Mouse (Mus musculus) retina, postnatal 1 day (tissue): ENCODE measurements around the gene Strip1.
"Not testable (repeated sequence)": the region's sequence is repeated elsewhere in the genome, so short reads cannot be mapped to it uniquely, and the experiment has no call there.

Source experiments
- DNase-seq: peaks from one replicate; pipeline ENCODE4 v3.0.0-alpha.2; 2012

The Strip1 gene

DNA sequence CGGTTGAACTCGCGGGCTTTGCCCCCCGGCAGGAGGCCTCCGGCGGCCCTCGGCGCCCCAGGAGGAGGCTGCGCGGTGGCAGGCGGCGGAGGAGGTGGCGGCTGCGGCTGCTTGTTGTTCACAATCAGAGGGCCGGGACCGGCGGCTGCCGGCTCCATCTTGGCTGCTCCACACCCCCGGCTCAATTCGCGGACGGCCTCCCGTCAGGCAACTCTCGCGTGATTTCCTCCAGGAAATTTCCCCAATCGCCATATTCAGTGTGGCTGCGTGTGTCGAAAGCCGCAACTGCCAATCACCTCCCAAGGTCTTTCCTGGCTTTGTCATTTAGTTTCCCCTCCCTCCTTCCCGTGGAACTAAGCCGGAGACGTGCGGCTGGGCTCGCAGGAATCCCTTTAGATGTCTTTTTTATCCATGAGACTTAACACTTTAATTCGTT, at the start of gene Strip1:
Gene Strip1, minus strand, starts transcription at position 172 of the 436 bp plus-strand sequence.
- DNase-seq: peak; percentile 98

GRCm38 (mm10) chr3:107680790-107681576, 49.5 kb upstream of the Strip1 start:
- peak; percentile 54 for DNase-seq

DNA sequence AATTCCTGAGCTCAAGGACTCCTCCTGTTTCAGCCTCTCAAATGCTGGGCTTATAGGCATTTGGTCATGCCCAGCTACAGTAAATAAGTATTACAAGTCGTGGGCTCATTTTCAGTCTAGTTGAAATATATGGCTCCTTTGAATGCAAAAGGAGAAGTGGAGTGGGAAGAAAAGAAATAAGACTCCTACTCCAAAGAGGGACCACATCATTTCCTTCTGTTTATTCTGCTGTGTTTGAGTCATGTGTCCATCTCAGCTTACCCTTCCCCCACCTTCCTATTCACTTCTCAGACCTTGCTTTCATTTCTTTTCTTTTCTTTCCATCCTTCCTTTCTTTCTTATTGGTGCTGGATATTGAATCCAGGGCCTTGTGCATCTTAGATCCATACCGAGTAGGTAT, 40.0 kb upstream of the Strip1 start:
- DNase-seq: no peak

- DNase-seq: no peak
These were observed 39.0 kb upstream of the Strip1 start for GRCm38 (mm10) chr3:107670500-107670899.

DNA sequence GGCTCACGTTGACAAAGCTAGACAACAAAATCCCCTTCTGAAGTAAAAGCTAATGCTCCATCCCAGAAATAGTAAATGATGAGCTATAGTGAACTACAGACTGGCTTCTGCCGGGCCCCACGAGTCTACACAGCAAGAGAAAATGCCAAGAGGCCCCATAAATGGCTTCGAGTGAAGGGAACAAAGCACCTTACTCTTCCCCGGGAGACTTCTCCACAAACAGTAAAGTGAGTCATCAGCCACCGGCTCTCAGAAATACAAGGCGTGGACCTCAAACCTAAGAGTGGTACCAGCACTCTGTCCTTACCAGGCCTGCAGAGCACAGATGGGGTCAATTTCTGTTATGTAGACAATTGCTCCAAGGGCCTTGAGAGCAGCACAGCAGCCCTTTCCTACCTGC, 37.3 kb upstream of the Strip1 start:
- DNase-seq: no peak

DNA sequence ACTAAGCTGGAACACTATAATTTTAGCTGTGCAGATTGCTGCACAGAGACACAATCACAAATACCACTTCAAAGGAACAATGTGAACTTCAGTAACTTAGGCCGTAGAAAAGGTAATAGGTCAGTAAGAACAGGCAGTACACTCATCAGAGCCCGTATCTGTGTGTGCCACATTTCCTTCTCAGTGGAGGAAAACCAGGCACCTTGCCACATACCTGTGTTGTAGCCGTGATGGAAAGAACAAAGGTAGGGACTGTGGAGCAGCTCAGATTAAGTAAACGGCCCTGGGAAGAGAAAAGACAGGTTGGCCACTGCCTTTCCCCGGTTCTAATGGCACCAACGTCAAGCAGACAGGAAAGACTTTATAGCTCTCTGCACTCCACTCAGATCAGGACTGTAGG, 35.9 kb upstream of the Strip1 start:
- DNase-seq: no peak

- no peak for DNase-seq
These were observed 33.1 kb upstream of the Strip1 start for GRCm38 (mm10) chr3:107664641-107665040.

DNA sequence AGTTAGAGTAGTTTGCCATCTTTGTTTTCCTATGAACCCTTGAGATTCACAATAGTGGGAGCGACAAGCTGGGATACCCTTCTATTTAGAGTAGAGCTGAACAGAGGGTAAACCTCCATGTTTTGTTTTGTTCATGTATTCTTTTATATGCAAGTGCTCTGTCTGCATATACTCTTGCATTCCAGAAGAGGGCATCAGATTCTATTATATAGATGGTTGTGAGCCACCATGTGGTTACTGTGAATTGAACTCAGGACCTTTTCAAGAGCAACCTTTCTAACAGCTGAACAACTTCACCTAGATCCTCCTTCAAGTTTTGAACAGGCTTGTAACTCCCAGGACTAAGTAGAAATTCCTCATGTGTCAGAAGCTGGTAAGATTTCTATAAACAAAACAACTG, 27.5 kb upstream of the Strip1 start:
- DNase-seq: no peak

GRCm38 (mm10) chr3:107656888-107657287, 25.4 kb upstream of the Strip1 start:
- DNase-seq: no peak

GRCm38 (mm10) chr3:107656151-107656550, 24.7 kb upstream of the Strip1 start:
- no peak for DNase-seq

GRCm38 (mm10) chr3:107655491-107655890, 24.0 kb upstream of the Strip1 start:
- DNase-seq: no peak

DNA sequence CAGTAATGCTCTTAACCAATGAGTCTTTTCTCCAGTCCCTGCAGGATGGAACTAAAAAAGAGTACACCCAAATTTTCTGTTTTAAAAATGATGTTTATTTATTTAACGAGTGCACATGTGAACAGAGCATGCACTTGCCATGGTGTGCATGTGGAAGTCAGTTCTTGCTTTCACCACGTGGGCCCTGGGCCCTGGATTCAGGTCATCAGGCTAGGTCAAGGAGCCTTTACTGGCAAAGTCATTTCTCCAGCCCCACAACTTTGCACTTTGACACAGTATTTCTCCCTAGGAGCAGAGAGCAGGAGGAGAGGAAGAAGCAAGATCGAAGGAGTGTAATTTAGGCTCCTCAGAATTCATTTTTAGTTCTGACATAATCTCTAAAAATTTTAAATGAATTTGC, 23.4 kb upstream of the Strip1 start:
- DNase-seq: no peak

GRCm38 (mm10) chr3:107652968-107653367, 21.5 kb upstream of the Strip1 start:
- DNase-seq: no peak

DNA sequence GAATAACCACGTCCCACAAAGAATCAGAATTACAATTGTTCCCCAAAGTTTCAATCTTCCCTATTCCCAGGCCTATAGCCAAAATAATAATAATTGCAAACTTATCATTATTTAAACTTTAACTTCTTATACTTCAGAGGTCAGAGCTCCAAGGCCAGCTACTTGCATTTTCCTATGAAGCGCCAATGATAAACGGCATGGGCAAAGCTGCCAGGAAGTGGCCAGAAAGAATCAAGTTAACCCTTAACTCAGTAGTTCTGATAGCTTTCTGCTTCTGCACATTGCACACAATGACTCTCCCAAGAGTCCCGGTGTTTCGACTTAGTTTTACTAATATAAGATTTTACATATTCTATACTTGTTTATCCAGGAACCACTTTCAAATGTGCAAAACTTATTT, 18.8 kb upstream of the Strip1 start:
- not testable (repeated sequence) for DNase-seq

GRCm38 (mm10) chr3:107646947-107647346, 15.5 kb upstream of the Strip1 start:
- no peak for DNase-seq

- DNase-seq: peak; percentile 63
These were observed 6.2 kb upstream of the Strip1 start for GRCm38 (mm10) chr3:107637606-107638172.

DNA sequence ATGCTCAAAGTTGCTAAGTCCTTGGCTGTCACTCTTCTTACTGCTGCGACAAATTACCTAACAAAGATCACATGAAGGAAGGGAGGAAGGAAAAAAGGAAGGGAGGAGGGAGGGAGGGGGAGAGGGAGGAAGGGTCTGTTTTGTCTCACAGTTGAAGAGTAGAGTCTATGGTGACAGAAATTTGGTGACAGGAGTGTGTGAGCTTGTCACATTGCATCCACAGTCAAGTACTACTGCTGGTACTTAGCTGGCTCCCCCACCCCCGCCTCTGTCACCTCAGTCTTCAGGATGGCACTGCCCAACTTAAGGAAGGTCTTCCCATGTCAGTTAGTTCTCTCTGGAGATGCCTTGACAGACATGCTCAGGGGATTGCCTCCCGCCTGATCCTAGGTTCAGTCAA, 4.7 kb upstream of the Strip1 start:
- DNase-seq: no peak

- no peak for DNase-seq
These were observed 4.3 kb upstream of the Strip1 start for GRCm38 (mm10) chr3:107635836-107636235.

DNA sequence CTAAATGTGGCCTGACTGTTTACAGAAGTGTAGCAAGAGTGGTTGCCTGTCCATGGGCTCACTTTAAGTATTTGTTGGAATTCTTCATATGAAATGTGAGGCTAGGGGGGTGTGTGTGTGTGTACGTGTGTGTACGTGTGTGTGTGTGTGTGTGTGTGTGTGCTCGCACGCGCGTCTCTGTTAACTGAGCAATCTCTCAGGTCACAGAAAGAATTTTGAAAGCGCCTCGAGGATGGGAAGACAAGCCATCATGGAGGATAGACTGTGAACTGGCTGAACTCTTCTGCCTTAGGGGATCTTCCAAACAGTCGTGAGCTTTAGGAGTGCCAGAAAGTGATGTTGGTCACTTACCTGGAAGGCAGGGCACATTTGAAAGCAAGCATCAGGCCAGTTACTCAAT, 2.4 kb upstream of the Strip1 start:
- no peak for DNase-seq

GRCm38 (mm10) chr3:107632786-107633185, 1.3 kb upstream of the Strip1 start:
- no peak for DNase-seq

GRCm38 (mm10) chr3:107630682-107631522, 592 bp downstream of the Strip1 start, which contains the start of gene Gm10961:
TSS of gene Gm10961 (plus strand) at chr3:107631322.
- no peak for DNase-seq

- no peak for DNase-seq
These were observed 2.1 kb downstream of the Strip1 start for GRCm38 (mm10) chr3:107629411-107629810.

GRCm38 (mm10) chr3:107628551-107628950, 2.9 kb downstream of the Strip1 start:
- no peak for DNase-seq

GRCm38 (mm10) chr3:107627641-107628040, 3.9 kb downstream of the Strip1 start:
- no peak for DNase-seq
